Mouse (Mus musculus): ENCODE measurements around the gene C130032M10Rik.

- no peak for TF ChIP-seq CTCF (IDR thresholded peaks at IDR 0.05; ENCODE audit: low read depth)
- TF ChIP-seq EP300 (IDR thresholded peaks at IDR 0.05; ENCODE audit: low read depth): no peak
Observed at GRCm38 (mm10) chr9:114515364-114515763, at the start of gene C130032M10Rik.

Data from heart, postnatal 0 days (tissue).